8 mouse cellular contexts compared by ENCODE assay signal in genomic region chr9:50437830-50438722, GRCm38 (mm10). TPM values are rescaled to one million over a fixed set of nuclear protein-coding genes. Genes with fewer than 3 reads are reported as not detected.
DNase-seq lines count a peak whose midpoint lies in the region; ATAC-seq lines count a peak whose summit lies in the region.

No protein-coding gene starts in this region.

- H3K27ac ChIP-seq in hindbrain, embryonic 10.5 days, result peak overlapping the region; percentile 54; the same call in 1 of the 2 replicates
- no peak overlapping the region for H3K27ac ChIP-seq in lung, embryonic 16.5 days (ENCODE audit: low read length)

- peak; percentile 81 for DNase-seq in ES-CJ7 (ENCODE audit: low read depth, low spot score)
- peak; percentile 18 for DNase-seq in cerebellum, adult 11-12 months
- peak; percentile 71 for DNase-seq in forelimb bud, embryonic 11.5 days (ENCODE audit: low read depth, low spot score)
- DNase-seq in hindbrain, embryonic 10.5 days (ENCODE audit: low spot score), result peak; percentile 85
- peak; percentile 74 for DNase-seq in layer of hippocampus, adult 9-11 months
- DNase-seq in ovary, postnatal 10 days (ENCODE audit: low spot score), result peak; percentile 52
- peak; percentile 88 for DNase-seq in thymus, postnatal 25 days

- ATAC-seq in lung, embryonic 16.5 days (ENCODE audit: low read depth), result peak; percentile 86

- H3K4me2 ChIP-seq in lung, embryonic 16.5 days (ENCODE audit: low read depth, low read length), result peak overlapping the region; percentile 62

- 16% methylated on average over 17 of the region's 17 CpGs for WGBS in hindbrain, embryonic 10.5 days
- WGBS in lung, embryonic 16.5 days, result 16% methylated on average over 17 of the region's 17 CpGs

- H3K4me3 ChIP-seq in hindbrain, embryonic 10.5 days, result peak overlapping the region; percentile 42
- H3K4me3 ChIP-seq in lung, embryonic 16.5 days (ENCODE audit: low read length), result peak overlapping the region; percentile 40

- H3K9me3 ChIP-seq in hindbrain, embryonic 10.5 days, result no peaks in the 10 kb centered on the region
- H3K9me3 ChIP-seq in lung, embryonic 16.5 days (ENCODE audit: control insufficient read depth, low read length), result no peaks in the 10 kb centered on the region

- H3K36me3 ChIP-seq in hindbrain, embryonic 10.5 days, result no peaks in the 10 kb centered on the region
- no peaks in the 10 kb centered on the region for H3K36me3 ChIP-seq in lung, embryonic 16.5 days (ENCODE audit: control insufficient read depth, insufficient read depth, low read length)

- H3K9ac ChIP-seq in lung, embryonic 16.5 days (ENCODE audit: low read length), result peak overlapping the region; percentile 63

- H3K4me1 ChIP-seq in hindbrain, embryonic 10.5 days (replicated peaks), result peaks cover 12% of the 10 kb centered on the region
- no peaks in the 10 kb centered on the region; the same call in 1 of the 2 replicates for H3K4me1 ChIP-seq in lung, embryonic 16.5 days (replicated peaks; ENCODE audit: control insufficient read depth, insufficient read depth, low read length)

- peaks cover 6% of the 10 kb centered on the region; the same call in 1 of the 2 replicates for H3K27me3 ChIP-seq in hindbrain, embryonic 10.5 days (ENCODE audit: insufficient read depth, poor library complexity, severe bottlenecking)
- no peaks in the 10 kb centered on the region for H3K27me3 ChIP-seq in lung, embryonic 16.5 days (ENCODE audit: control insufficient read depth, insufficient read depth, low read depth, low read length)

RNA-seq across cellular contexts. Expression of gene Plet1, which starts 56.2 kb away (rescaled TPM):
- polyA plus RNA-seq in hindbrain, embryonic 10.5 days (2016; fragmentation: Nextera tagmentation; extraction: Ambion mirVana), result 1.0 and 1.2 TPM in 2 replicates
- polyA plus RNA-seq in lung, embryonic 16.5 days (2015; fragmentation: Nextera tagmentation; extraction: Ambion mirVana), result 4.1 and 8.3 TPM in 2 replicates

Comparison
In these comparisons a context has a peak if more than half of its experiments do, and no peak if none do; other contexts are left out.
1. DNase-seq: peak in every context shown above with its lines; median percentile 88 in thymus, postnatal 25 days; 85 in hindbrain, embryonic 10.5 days; 81 in ES-CJ7; 74 in layer of hippocampus, adult 9-11 months; 71 in forelimb bud, embryonic 11.5 days; 52 in ovary, postnatal 10 days; 18 in cerebellum, adult 11-12 months.